Mouse (Mus musculus): Measurements from ENCODE around the gene D5Ertd579e. TPM values are rescaled to one million over a fixed set of nuclear protein-coding genes. Genes with fewer than 3 reads are reported as not detected.

D5Ertd579e gene
- polyA plus RNA-seq, 1 experiment from 2014 or later, result 25.1 TPM

DNA sequence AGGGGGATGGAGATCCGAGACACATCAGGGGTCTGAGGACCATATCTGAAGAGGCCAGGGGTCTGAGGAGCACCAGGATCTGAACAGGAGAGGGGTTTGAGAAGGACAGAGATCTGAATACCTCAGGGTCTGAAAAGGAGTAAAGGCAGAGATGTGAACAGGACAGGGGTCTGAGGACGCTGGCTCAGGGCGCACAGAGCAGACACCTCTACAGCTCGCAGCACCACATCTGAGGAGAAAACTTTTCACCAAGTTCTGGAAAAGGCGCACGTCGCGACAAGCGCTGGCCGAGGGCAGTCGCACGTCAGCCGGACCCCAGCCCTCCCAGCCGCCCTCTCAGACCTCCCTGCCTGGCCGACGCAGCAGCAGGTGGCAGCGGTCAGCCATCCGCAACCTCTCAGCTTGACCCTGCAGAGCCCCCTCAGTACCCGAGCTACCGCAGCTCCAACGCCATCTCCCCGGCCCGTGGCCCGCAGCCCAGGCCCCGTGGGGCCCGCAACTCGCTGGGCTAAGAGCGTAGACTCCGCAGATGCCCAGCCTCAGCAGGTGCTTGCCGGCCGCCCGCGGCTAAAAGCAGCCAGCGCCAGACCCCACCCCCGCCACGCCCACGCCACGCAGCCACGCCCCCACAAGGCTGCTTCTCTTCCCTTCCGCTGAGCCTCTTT, 114.4 kb downstream of the D5Ertd579e start:
- DNase-seq (ENCODE audit: low spot score), result no peak
- Histone ChIP-seq H3K36me3 (no peaks in the 10 kb centered on the region), H3K27ac (peak overlapping the region; percentile 91), H3K4me3 (peak overlapping the region; percentile 71), H3K4me1 (peaks cover 19% of the 10 kb centered on the region), H3K27me3 (ENCODE audit: low read depth, poor library complexity, severe bottlenecking) (0 out of 2 replicates have a peak, but pooled peaks cover 6% of the 10 kb centered on the region), H3K9me3 (replicated peaks) (no peaks in the 10 kb centered on the region)
- 2% methylated on average over 40 of the region's 40 CpGs for WGBS

DNA sequence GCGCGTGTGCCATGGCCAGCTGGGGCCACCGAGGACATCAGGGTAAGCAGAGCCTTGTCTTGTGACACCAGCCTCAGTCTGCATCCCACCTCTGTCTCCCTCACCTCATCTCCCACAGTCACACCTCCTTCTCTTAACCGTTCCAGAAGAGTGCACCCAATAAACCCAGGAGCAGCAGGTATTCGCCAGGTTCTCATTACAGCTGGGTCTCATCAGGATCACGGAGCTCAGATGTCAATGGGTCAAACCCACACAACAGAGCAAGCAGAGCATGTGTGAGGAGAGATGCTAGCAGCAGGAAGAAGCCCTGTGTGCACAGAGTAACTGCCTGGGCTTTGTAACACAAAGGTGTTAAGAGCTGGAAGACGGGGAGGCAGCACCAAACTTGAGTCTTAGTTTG, 115.9 kb downstream of the D5Ertd579e start:
- H3K4me1 ChIP-seq, result peaks cover 25% of the 10 kb centered on the region
- H3K27me3 ChIP-seq (ENCODE audit: low read depth, poor library complexity, severe bottlenecking), result 0 out of 2 replicates have a peak, but pooled peaks cover 6% of the 10 kb centered on the region
- no peaks in the 10 kb centered on the region for H3K9me3 ChIP-seq (replicated peaks)
- no peak overlapping the region for H3K4me3 ChIP-seq
- no peak overlapping the region for H3K27ac ChIP-seq
- no peak for DNase-seq (ENCODE audit: low spot score)
- 69% methylated on average over 7 of the region's 7 CpGs for WGBS
- H3K36me3 ChIP-seq, result no peaks in the 10 kb centered on the region

DNA sequence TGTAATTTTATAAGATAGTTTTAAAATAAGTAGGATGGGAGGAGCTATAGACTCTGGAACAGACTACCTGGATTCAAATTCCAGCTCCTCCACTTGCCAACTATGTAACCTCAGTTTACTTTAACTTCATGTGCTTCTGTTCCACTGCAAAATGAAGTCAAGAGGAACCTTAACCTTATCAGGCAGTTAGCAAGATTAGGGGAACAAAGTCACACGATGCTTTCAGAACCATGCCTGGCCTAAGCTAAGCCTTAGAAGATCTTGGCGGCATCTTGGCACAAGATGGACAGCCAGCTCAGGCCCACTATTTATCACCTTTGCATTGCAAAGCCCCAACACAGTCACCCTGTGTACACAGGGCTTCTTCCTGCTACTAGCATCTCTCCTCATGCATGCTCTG, 116.8 kb downstream of the D5Ertd579e start:
- no peak overlapping the region for H3K4me3 ChIP-seq
- H3K4me1 ChIP-seq, result peaks cover 34% of the 10 kb centered on the region
- 0 out of 2 replicates have a peak, but pooled peaks cover 6% of the 10 kb centered on the region for H3K27me3 ChIP-seq (ENCODE audit: low read depth, poor library complexity, severe bottlenecking)
- H3K36me3 ChIP-seq, result no peaks in the 10 kb centered on the region
- WGBS, result 85% methylated on average over 2 of the region's 2 CpGs
- no peak overlapping the region for H3K27ac ChIP-seq
- H3K9me3 ChIP-seq (replicated peaks), result no peaks in the 10 kb centered on the region
- no peak for DNase-seq (ENCODE audit: low spot score)

DNA sequence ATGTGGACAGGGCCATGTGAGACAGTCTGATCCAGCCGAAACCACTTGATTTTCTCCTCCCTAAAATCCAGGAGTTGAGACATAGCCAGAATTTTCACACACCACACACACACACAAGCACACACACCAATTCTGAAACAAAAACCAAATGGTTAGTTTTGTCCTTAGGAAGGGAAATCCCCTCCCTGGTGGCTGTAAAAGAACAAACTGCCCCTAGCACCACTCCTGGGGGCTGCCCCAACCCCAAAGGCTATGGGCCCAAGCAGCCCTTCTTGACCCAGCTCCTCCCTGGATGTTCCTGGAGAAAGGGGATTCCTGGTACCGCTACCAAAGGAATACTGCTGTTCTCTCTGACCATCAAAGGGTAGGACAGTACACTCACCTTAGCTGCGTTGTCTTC, 119.4 kb downstream of the D5Ertd579e start:
- Histone ChIP-seq H3K27me3 (ENCODE audit: low read depth, poor library complexity, severe bottlenecking) (0 out of 2 replicates have a peak, but pooled peaks cover 6% of the 10 kb centered on the region), H3K9me3 (replicated peaks) (no peaks in the 10 kb centered on the region), H3K36me3 (peaks cover 3% of the 10 kb centered on the region), H3K27ac (no peak overlapping the region), H3K4me1 (peaks cover 35% of the 10 kb centered on the region), H3K4me3 (no peak overlapping the region)
- 88% methylated on average over 3 of the region's 3 CpGs for WGBS
- DNase-seq (ENCODE audit: low spot score), result no peak

GRCm38 (mm10) chr5:36575745-36576144, 120.1 kb downstream of the D5Ertd579e start:
- Histone ChIP-seq H3K36me3 (peaks cover 10% of the 10 kb centered on the region), H3K9me3 (replicated peaks) (no peaks in the 10 kb centered on the region), H3K27me3 (ENCODE audit: low read depth, poor library complexity, severe bottlenecking) (0 out of 2 replicates have a peak, but pooled peaks cover 3% of the 10 kb centered on the region), H3K4me3 (no peak overlapping the region), H3K27ac (no peak overlapping the region), H3K4me1 (peaks cover 28% of the 10 kb centered on the region)
- no peak for DNase-seq (ENCODE audit: low spot score)
- WGBS, result 76% methylated on average over 1 of the region's 1 CpGs

DNA sequence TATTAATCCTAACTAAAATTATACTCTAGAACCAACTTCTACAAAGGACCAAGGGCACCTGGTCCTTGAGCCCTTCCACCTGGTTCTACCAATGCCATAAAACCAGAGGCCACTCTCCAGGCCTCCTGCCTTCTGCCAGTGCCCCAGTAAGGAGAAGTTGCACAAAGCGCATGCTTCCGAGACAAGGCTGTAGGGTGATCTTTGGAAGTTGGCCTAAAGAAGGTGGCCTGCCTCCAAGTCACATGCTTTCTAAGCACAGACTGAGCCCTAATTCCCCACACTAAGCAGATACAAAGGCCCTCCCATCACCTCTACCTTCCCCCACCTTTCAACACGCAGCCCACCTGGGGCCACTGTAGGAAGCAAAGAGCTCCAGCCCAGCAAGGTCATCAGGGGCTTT, 120.6 kb downstream of the D5Ertd579e start:
- Histone ChIP-seq H3K36me3 (peaks cover 10% of the 10 kb centered on the region), H3K9me3 (replicated peaks) (no peaks in the 10 kb centered on the region), H3K27ac (no peak overlapping the region; the same call in 1 of the 2 replicates), H3K27me3 (ENCODE audit: low read depth, poor library complexity, severe bottlenecking) (no peaks in the 10 kb centered on the region), H3K4me3 (no peak overlapping the region), H3K4me1 (peaks cover 25% of the 10 kb centered on the region)
- DNase-seq (ENCODE audit: low spot score), result no peak
- 88% methylated on average over 3 of the region's 3 CpGs for WGBS

- peak overlapping the region; percentile 61 for H3K27ac ChIP-seq
- peaks cover 13% of the 10 kb centered on the region for H3K36me3 ChIP-seq
- DNase-seq (ENCODE audit: low spot score), result no peak
- no peaks in the 10 kb centered on the region for H3K27me3 ChIP-seq (ENCODE audit: low read depth, poor library complexity, severe bottlenecking)
- no peak overlapping the region for H3K4me3 ChIP-seq
- 69% methylated on average over 8 of the region's 8 CpGs for WGBS
- peaks cover 25% of the 10 kb centered on the region for H3K4me1 ChIP-seq
- H3K9me3 ChIP-seq (replicated peaks), result no peaks in the 10 kb centered on the region
Observed at GRCm38 (mm10) chr5:36574147-36574870, 121.5 kb downstream of the D5Ertd579e start.

- Histone ChIP-seq H3K27ac (no peak overlapping the region), H3K36me3 (peaks cover 13% of the 10 kb centered on the region), H3K27me3 (ENCODE audit: low read depth, poor library complexity, severe bottlenecking) (no peaks in the 10 kb centered on the region), H3K4me3 (no peak overlapping the region), H3K9me3 (replicated peaks) (no peaks in the 10 kb centered on the region), H3K4me1 (peaks cover 25% of the 10 kb centered on the region)
- no peak for DNase-seq (ENCODE audit: low spot score)
- 67% methylated on average over 3 of the region's 3 CpGs for WGBS
Observed at GRCm38 (mm10) chr5:36573354-36573753, 122.5 kb downstream of the D5Ertd579e start.

GRCm38 (mm10) chr5:36571371-36571770, 124.5 kb downstream of the D5Ertd579e start:
- no peaks in the 10 kb centered on the region for H3K27me3 ChIP-seq (ENCODE audit: low read depth, poor library complexity, severe bottlenecking)
- DNase-seq (ENCODE audit: low spot score), result no peak
- H3K9me3 ChIP-seq (replicated peaks), result no peaks in the 10 kb centered on the region
- peaks cover 13% of the 10 kb centered on the region for H3K36me3 ChIP-seq
- H3K4me3 ChIP-seq, result no peak overlapping the region
- no peak overlapping the region for H3K27ac ChIP-seq
- H3K4me1 ChIP-seq, result peaks cover 39% of the 10 kb centered on the region
- WGBS, result 94% methylated on average over 16 of the region's 16 CpGs

DNA sequence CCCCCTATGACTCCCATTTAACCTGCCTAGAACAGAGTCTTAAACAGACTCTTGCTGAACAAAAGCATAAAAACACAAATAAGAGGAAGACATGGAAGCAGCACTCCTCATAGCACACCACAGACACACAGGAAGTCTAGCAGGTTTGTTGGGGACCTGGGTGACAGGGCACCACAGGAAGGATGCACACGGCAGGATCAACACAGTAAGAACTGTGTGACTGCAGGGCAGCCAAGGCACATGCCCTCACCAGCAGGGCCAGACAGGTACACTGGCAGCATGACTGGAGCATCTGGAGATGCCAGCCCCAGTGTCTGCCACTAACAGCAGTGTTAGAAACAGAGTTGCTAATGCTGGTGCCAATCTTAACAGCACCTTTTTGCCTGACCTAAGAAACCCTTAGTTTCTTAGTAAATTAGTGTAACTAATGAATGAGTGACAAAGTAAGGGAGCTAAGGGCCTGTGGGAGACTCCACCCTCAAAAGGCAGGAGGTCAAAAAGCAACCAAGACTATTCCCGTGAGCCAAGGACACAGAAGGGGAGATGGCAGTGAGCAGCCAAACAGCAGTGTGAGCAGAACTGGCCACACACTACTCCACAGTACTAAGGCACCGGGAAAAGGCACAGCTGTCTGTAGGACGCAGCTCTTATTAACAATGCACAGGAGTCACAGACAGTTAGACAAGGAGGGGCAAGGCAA, 125.1 kb downstream of the D5Ertd579e start:
- WGBS, result 91% methylated on average over 4 of the region's 4 CpGs
- Histone ChIP-seq H3K27me3 (ENCODE audit: low read depth, poor library complexity, severe bottlenecking) (no peaks in the 10 kb centered on the region), H3K36me3 (peaks cover 13% of the 10 kb centered on the region), H3K4me3 (no peak overlapping the region), H3K4me1 (peaks cover 39% of the 10 kb centered on the region), H3K9me3 (replicated peaks) (no peaks in the 10 kb centered on the region), H3K27ac (no peak overlapping the region)
- no peak for DNase-seq (ENCODE audit: low spot score)

DNA sequence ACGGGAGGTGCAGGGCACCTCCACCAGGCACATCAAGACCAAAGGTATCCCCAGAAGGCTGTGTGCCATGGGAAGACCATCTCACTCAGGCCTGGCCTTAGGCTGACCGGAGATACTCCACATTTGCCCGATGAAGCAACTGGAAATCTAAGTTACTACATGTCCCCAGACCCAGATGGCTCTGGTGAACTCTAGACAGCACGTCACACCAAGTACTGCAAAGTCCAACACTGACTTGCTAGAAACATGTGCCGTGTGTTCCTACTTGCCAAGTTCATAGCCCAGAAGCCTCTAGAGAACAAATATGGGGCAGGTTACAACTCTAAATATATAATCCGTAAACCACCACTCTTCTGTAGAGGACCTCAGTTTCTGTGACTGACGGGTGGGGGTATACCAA, 125.7 kb downstream of the D5Ertd579e start:
- no peaks in the 10 kb centered on the region for H3K27me3 ChIP-seq (ENCODE audit: low read depth, poor library complexity, severe bottlenecking)
- peaks cover 13% of the 10 kb centered on the region for H3K36me3 ChIP-seq
- WGBS, result 93% methylated on average over 7 of the region's 7 CpGs
- H3K9me3 ChIP-seq (replicated peaks), result no peaks in the 10 kb centered on the region
- peaks cover 35% of the 10 kb centered on the region for H3K4me1 ChIP-seq
- H3K4me3 ChIP-seq, result no peak overlapping the region
- no peak overlapping the region for H3K27ac ChIP-seq
- no peak for DNase-seq (ENCODE audit: low spot score)

DNA sequence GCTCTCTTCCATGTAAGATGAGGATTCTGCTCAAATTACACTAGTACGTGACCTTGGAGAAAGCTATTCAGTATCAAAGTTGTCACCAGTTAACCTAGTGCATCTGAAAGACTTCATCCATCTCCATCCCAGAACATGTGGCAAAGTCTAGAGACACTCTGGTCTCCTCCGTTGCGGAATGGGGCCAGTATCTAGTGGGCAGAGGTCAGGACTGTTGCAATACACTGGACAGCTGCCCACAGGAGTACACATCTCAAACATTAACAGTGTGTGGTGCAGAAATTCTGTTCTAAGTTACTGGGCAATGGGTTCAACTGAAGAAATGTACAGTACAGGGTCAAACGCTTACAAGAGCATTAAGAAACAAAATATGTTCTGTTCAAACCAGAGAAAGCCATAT, 127.7 kb downstream of the D5Ertd579e start:
- Histone ChIP-seq H3K27ac (no peak overlapping the region), H3K36me3 (peaks cover 13% of the 10 kb centered on the region), H3K4me3 (no peak overlapping the region), H3K4me1 (peaks cover 16% of the 10 kb centered on the region; the same call in 1 of the 2 replicates), H3K27me3 (ENCODE audit: low read depth, poor library complexity, severe bottlenecking) (no peaks in the 10 kb centered on the region), H3K9me3 (replicated peaks) (no peaks in the 10 kb centered on the region)
- DNase-seq (ENCODE audit: low spot score), result no peak
- WGBS, result 80% methylated on average over 4 of the region's 4 CpGs

DNA sequence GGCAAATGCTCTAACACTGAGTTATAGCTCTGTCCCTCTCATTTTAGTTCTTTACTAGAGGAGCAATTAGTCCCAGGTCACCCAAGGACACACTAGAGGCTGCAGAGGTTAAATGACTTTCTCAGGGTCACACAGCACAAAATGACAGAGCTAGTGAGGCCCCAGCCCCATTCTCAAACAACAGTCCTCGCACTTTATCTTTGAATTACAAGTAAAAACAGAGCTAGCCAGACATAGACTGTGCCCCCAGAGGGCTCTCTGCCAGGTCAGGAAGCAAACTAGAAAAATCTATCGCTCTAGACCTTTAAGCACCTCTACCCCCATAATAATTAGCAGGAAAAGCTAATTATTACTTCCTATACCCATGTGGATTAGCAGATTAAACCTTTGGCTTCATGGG, 128.2 kb downstream of the D5Ertd579e start:
- Histone ChIP-seq H3K4me3 (no peak overlapping the region), H3K36me3 (peaks cover 13% of the 10 kb centered on the region), H3K9me3 (replicated peaks) (no peaks in the 10 kb centered on the region), H3K27ac (no peak overlapping the region), H3K27me3 (ENCODE audit: low read depth, poor library complexity, severe bottlenecking) (no peaks in the 10 kb centered on the region), H3K4me1 (0 out of 2 replicates have a peak, but pooled peaks cover 14% of the 10 kb centered on the region)
- WGBS, result 72% methylated on average over 2 of the region's 2 CpGs
- DNase-seq (ENCODE audit: low spot score), result no peak
